Mouse (Mus musculus) ovary, postnatal 14 days (tissue): ENCODE results near the gene Havcr2.
A peak's percentile ranks its signal among the peaks of the same experiment; 100 is the strongest.
"Not testable (repeated sequence)": the region's sequence is repeated elsewhere in the genome, so short reads cannot be mapped to it uniquely, and the experiment has no call there.

ENCODE experiments used
- DNase-seq: peaks from one replicate; pipeline ENCODE4 v3.0.0; 2022; ENCODE audit warnings: low spot score

Havcr2 gene

GRCm38 (mm10) chr11:46454453-46455045 is at the start of gene Havcr2:
TSS of gene Havcr2 (plus strand) at chr11:46454935.
- no peak for DNase-seq

- no peak for DNase-seq
These were observed 49.7 kb upstream of the Havcr2 start for GRCm38 (mm10) chr11:46404986-46405385.

- no peak for DNase-seq
These were observed 48.0 kb upstream of the Havcr2 start for GRCm38 (mm10) chr11:46406721-46407120.

- no peak for DNase-seq
These were observed 44.6 kb upstream of the Havcr2 start for GRCm38 (mm10) chr11:46410018-46410563.

GRCm38 (mm10) chr11:46418438-46418837 is 36.3 kb upstream of the Havcr2 start:
- no peak for DNase-seq

- no peak for DNase-seq
These were observed 35.9 kb upstream of the Havcr2 start for GRCm38 (mm10) chr11:46418860-46419259.

- DNase-seq: no peak
These were observed 33.4 kb upstream of the Havcr2 start for GRCm38 (mm10) chr11:46421086-46421888.

- not testable (repeated sequence) for DNase-seq
These were observed 26.6 kb upstream of the Havcr2 start for GRCm38 (mm10) chr11:46428131-46428530.

- no peak for DNase-seq
These were observed 24.6 kb upstream of the Havcr2 start for GRCm38 (mm10) chr11:46430123-46430522.

GRCm38 (mm10) chr11:46431129-46431528 is 23.6 kb upstream of the Havcr2 start:
- DNase-seq: peak; percentile 72

- DNase-seq: no peak
These were observed 19.4 kb upstream of the Havcr2 start for GRCm38 (mm10) chr11:46435363-46435762.

GRCm38 (mm10) chr11:46436760-46437458 is 17.8 kb upstream of the Havcr2 start, which contains the start of gene Med7:
TSS of gene Med7 (plus strand) at chr11:46436925.
- DNase-seq: peak; percentile 80

GRCm38 (mm10) chr11:46437459-46438000 is 17.2 kb upstream of the Havcr2 start:
- DNase-seq: no peak

- DNase-seq: no peak
These were observed 15.7 kb upstream of the Havcr2 start for GRCm38 (mm10) chr11:46439005-46439543.

- no peak for DNase-seq
These were observed 13.0 kb upstream of the Havcr2 start for GRCm38 (mm10) chr11:46441774-46442173.

GRCm38 (mm10) chr11:46443152-46443551 is 11.6 kb upstream of the Havcr2 start:
- no peak for DNase-seq

GRCm38 (mm10) chr11:46443979-46444378 is 10.8 kb upstream of the Havcr2 start:
- DNase-seq: no peak

- no peak for DNase-seq
These were observed 8.6 kb upstream of the Havcr2 start for GRCm38 (mm10) chr11:46446150-46446549.

GRCm38 (mm10) chr11:46447644-46448484 is 6.9 kb upstream of the Havcr2 start:
- DNase-seq: no peak

- no peak for DNase-seq
These were observed 5.2 kb upstream of the Havcr2 start for GRCm38 (mm10) chr11:46449461-46450080.

GRCm38 (mm10) chr11:46459960-46460359 is 5.2 kb downstream of the Havcr2 start:
- no peak for DNase-seq
